Mouse (Mus musculus) heart, postnatal 36 days (tissue): ENCODE measurements around the gene Rnf10. TPM values are rescaled to one million over a fixed set of nuclear protein-coding genes. Genes with fewer than 3 reads are reported as not detected.
"Not testable (repeated sequence)": the region's sequence is repeated elsewhere in the genome, so short reads cannot be mapped to it uniquely, and the experiment has no call there.

ENCODE experiments used
- DNase-seq, 2 experiments: peaks; one replicate each; pipeline ENCODE4 v3.0.0; 2021 to 2022
- intact Hi-C: fragments of 180-260 bp; cut with DNase I; formaldehyde crosslinking; loops from one replicate; pipeline ENCODE4 v1.15.1; 2025
- total RNA-seq, 2 experiments: library from RNA; stranded (reverse); gene quantifications; 2 replicates each; pipeline ENCODE4 v1.2.3; 2021

The Rnf10 gene
- 100 to 1,000 TPM; 378 to 424 TPM for total RNA-seq

DNA sequence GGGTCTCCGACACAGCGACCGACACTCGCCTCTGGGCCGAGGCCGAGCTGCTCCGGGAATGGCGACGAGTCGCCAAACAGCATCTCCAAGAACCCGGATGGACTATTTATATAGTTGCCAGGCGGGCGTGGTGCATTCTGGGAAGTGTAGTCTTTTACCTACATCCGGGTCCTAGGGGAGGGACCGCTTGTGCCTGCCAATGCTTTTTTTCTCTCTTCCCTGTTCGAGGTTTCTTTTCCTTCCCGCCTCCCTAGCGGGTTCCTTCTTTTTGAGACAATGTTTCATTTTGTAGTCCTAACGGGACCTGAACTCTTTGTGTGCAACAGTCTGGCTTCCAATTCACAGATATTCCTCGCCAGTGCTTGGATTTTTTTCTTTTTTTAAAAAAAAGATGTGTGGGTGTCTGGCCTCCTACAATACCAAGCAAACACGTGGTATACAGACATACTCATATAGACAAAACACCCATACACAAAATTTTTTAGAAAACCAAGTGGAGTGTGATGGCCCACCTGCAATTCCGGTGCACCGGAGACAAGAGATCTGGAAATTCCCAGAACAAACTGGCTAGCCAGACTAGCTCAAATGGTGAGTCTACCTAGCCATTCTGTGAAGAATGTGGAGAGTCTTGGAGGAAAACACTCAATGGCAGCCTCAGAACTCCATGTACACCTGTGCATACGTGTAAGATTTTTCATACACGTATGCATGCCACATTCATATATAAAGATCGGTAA, at the start of gene Rnf10:
Rnf10 (minus strand) TSS at position 87 of the 737 bp plus-strand sequence.
- intact Hi-C loops: loop anchor here (2.0 kb wide), 1 partner anchor 68 kb away; the partner anchor contains the start of genes Gatc and Triap1

DNA sequence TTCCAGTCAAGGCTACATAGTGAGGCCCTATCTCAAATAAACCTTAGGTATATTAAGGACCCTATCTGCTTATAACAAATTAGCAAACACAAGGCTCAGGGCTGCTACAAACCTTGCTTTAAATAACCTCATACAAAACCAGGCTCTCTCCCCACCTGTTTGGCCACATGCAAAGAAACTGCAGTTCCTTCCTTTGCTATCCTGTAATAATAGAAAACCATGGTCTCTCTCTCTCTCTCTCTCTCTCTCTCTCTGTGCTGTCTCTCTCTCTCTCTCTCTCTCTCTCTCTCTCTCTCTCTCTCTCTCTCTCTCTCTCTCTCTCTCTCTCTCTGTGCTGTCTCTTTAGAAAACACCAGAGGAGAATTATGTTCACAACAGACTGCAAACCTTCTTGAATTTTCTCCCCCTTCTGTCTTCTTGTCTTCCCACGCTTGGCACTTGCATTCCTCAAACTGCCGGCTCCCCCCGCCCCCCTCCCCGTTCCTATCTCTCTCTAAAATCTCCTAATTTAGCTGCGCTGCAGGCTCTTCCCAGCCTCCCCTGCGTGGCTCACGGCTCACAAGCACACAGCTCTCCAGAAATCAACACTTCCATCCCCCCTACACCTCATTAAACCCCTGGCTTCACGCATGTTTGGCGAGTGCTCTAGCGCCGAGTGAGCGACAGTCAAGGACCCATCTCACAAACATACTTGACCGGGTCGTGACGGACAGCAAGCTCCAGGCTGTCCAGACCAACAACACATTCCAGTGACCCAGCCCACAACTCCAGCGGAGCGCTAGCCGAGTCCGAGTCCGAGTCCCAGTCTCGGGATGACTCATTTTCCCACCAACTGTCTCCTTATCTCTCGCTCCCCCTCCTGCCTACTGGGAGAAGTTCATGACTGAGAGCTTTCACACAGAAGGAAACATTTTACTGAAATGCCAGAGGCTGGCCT, 46.6 kb upstream of the Rnf10 start:
- peak; percentile 66 to 75 for DNase-seq
- intact Hi-C loops: loop anchor here (2.0 kb wide), 1 partner anchor 18 kb away; the partner anchor contains the start of gene Dynll1

More for the DNA sequence above, at the start of gene Rnf10:
- DNase-seq: peak; percentile 99 to 100

DNA sequence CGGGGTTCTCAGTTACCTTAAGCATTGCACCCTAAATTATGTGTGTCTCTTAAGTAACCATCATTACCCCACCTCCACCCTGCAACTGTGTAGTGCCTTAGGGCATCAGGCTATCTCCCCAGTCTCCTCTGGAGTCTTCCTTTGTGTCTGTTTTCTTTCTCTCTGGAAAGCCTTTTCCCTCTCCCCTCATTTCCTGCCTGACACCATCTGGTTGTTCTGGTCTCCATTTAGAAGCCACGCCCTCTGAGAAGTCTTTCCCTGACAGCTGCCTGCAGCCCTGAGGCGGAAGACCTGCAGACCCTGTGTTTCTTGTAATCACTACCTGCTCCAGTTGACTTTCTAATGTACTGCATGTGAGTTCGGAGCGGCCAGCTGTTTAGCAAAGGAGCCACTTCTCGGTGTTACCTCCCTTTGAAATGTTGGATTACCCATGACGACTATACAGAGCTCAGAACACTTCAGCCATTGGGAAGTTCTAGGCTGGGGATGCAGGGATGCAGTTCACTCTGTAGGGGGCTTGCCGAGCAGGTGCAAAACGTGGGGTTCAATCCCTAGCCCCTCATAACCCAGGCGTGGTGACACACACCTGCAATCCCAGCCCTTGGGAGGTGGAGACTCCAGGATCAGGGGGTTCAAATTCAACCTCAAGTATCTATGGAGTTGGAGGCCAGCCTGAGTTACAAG, 45.1 kb upstream of the Rnf10 start:
- intact Hi-C loops: loop anchor here (2.0 kb wide), 1 partner anchor 17 kb away; the partner anchor contains the start of gene Dynll1
- DNase-seq: no peak

DNA sequence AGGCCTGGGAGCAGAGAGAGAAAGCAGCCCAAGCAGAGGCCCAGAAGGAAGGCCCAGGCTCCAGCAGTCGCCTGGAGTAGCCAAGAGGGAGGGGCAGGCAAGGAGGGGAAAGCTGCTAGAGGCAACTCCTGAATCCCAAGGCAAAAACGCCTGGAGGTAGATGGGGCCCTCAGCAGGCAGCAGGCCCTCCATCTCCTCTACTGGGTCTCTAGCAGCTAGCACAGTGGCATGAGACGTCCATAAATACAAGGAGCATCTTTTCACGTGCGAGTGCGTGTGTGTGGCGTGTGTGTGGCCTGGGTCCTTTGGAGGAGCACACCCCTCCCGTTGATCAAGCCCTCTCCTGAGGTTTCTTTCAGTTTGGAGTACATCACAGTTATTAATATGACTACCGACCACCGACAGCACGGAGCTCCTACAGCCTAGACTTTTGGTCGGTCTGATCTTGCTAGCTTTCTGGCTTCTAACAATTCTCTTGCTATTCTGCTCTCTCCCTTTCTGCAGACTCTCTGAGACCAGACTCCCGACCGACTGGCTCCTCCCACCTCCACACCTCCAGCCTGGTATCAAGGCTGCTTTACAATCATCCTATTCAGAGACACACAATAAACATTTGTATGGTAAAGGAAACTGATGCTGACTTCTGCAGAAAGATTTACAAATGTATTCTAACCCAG, 44.4 kb upstream of the Rnf10 start:
- intact Hi-C loops: no loop called here
- no peak for DNase-seq

DNA sequence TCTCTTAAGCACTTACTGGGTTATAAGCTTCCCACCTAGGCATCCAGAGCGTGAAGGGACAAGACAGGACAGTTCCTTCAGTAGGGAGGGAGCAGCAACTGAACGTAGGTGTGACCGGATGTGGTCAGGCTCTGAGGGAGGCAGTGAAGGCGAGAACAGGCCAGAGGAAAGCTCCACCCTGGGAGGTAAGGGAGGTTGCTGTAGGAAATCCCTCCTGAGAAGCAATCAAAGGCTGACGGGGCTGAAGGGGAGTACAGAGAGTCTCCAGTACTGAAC, 40.9 kb upstream of the Rnf10 start:
- intact Hi-C loops: no loop called here
- DNase-seq: no peak

DNA sequence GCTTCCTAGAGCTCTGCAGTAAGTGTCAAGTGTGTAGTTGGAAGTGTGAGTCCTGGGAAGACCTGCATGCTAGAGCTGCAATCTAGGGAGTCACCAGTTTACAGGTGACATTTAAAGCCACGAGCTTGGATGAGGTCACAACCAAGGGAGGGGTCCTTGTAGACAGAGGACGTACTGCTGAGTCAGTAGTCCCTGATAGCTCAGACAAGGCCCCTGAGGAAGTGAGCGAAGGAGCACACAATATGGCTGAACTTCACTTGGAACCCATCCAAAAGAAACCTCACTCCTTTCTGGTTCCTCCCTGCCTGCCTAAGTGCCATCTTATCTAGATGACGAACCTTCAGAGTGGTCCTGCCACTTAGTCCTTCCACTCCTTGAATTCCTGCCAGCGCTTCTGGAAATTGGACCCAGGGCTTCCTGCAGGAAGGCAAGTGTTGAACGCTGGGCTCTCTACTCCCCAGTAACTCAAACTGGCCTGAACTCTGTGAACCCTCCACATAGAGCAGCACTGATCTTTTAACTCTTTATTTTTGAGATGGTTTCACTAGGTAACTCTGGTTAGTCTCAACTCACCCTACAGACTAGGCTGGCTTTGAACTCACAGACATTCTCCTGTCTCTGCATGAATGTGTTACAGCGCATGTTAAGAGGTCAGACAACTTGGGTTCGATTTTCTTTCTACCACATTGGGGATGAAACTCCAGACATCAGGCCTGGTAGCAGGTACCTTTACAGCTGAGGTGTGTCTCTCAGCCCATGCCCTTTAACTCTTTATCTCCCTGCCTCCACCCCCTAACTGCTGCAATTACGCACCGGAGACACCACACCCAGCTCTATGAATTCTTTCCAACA, 40.3 kb upstream of the Rnf10 start:
- intact Hi-C loops: no loop called here
- no peak for DNase-seq

DNA sequence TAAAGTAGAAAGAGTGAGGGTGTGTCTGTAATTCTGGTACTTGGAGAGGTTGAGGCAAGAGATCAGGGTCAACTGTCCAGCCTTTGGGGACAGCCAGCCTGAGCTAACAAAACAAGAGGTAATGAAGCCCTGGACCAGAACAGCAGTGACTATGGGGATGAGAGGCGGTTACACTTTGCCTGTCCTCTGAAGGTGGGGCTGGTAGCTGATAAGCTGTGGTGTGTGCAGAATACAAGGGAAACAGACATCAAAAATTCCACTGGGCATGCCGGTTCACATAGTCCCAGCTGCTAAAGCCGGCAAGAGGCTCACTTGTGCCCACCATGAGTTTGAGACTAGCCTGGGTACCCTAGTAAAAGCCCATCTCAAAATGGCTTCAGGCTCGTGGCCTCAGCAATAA, 39.7 kb upstream of the Rnf10 start:
- no peak for DNase-seq
- intact Hi-C loops: no loop called here

DNA sequence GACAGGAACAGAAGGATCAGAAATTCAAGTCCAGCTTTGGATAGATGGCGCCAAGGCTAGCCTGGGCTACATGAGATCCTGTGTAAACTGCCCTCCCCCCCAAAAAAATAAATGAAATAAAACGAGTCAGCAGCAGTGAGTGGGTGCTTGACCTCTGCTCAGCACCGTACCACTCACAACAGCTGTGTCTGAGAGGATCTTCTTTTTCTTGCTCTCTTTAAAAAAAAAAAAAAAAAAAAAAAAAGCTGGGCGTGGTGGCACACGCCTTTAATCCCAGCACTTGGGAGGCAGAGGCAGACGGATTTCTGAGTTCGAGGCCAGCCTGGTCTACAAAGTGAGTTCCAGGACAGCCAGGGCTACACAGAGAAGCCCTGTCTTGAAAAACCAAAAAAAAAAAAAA, 29.5 kb upstream of the Rnf10 start:
- not testable (repeated sequence) for DNase-seq
- intact Hi-C loops: loop anchor here (2.0 kb wide), 1 partner anchor 23 kb away; no protein-coding TSS in a partner anchor

DNA sequence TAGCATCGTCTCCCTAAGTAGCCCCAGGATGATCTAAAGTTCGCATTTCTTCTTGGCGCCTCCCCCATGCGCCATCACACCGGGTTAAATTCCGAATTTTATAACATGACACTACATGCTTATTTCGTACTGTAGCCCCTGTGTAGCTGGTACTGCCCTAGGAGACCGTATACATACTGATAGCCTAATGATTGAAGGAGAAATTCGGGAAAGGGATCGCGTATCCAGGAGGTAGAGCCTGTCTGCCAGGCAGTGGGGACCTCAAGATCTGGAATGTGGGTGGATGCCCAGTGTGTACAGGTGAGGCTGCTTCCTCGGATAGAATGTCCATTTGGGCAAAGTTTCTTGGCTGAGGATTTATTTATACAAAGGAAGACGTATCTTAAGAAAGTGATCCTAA, 28.9 kb upstream of the Rnf10 start:
- DNase-seq: no peak
- intact Hi-C loops: loop anchor here (2.0 kb wide), 4 partner anchors 17 to 39 kb away; partner anchors contain the start of genes Gatc and Triap1

DNA sequence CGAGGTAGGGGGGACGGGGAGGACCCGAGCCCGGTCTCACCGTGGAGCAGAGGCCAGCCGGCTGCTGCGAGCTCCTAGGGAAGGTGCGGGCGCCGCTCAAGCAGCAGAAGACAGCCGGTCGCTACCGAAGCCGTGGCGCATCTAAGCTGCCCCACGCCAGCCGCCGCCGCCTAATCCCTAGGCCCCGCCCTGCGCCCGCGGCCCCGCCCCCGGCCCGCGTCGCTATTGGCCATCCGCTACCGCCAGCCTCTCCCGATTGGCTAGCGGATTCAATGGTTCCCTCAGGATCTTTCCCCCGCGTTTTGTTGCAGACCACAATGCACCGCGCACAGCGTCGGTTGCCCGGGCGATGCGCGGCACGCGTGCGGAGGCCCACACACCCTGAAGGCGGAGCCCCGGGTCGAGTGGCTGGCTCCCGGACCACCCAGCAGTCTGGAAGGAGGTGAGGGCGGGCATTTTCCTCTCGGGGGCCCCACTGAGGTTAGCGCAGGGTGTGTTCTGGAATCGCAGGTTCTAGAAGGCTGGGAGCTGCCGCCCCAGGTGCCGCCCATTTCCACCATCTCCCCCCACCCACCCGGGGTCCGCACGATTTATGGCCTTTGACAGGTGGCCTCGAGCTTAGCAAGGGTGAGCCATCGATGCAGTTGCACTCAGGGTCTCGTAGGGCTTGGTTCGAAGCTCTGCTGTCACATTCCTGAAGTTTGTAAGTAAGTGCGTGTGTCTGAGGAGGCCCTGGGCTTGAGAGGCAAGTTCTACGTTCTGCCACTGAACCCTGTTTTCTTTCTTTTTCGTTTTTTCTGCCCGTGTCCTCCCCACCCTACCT, 28.3 kb upstream of the Rnf10 start, which contains the start of gene Dynll1:
Dynll1 (minus strand) TSS at position 208 of the 823 bp plus-strand sequence.
- intact Hi-C loops: loop anchor here (2.0 kb wide), 3 partner anchors 18 to 40 kb away; partner anchors contain the start of genes Gatc and Triap1
- peak; percentile 100 for DNase-seq

DNA sequence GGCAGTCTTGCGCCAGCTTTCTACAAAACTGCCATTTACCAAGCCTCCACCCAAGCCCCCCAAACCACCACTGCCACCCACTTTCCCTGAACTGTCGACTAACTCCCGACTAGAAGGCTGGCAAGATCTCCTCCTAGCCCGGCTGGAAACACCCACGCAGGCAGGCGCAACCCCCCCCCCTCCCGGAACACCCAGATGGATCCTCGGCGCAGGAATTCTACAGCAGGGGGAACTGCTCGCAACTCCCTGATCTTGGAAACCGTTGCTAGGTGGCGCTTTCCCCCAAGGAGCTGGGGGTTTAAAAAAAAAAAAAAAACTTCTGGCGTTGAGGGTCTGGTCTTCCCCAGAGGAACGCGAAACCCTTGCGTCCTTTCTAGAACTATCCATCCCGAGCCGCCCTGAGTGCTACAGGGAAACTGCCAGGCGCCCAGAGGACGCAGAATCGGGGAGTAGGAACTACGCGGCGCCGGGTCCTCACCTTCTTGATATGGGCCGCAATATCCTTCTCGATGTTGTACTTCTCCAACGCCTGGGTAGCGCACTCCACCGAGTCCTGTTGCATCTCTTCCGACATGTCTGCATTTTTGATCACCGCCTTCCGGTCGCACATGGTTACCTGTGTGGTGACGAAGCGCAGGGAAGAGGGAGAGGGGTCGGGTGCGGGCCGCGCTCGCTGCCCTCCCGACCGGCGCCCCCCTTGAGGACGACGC, 27.5 kb upstream of the Rnf10 start:
- peak; percentile 58 to 74 for DNase-seq
- intact Hi-C loops: loop anchor here (2.0 kb wide), 3 partner anchors 19 to 41 kb away; partner anchors contain the start of genes Gatc and Triap1

DNA sequence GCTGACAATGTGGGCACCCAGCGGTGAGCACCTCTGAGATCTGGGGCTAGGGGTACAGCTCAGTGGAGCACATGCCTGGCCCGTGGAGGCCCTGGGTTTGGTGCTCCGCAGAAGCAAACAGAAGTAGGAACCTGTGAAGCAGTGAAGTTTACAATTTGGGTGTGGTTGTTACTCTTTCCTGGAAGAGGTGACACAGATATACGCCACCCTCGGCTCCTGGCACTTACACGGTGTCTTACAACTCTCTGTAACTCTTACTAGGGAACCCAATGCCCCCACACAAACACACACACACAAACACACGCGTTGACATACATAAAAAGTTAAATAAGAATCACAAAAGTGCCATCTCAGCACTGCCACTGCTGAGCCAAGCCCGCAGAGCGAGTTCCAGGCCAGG, 23.6 kb upstream of the Rnf10 start:
- DNase-seq: no peak
- intact Hi-C loops: no loop called here

DNA sequence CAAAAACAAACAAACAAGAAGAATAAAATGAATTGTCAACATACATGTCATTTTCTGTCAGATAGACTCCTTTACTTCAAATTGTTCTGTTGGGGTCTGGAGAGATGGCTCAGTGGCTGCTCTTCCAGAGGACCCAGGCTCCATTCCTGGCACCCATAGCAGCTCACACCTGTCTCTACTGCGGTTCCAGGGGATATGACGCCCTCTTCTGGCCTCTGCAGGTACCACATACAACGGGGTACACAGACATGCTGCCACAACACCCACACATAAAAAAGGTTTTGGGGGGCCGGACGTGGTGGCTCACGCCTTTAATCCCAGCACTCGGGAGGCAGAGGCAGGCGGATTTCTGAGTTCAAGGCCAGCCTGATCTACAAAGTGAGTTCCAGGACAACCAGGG, 21.5 kb upstream of the Rnf10 start:
- no peak for DNase-seq
- intact Hi-C loops: no loop called here

DNA sequence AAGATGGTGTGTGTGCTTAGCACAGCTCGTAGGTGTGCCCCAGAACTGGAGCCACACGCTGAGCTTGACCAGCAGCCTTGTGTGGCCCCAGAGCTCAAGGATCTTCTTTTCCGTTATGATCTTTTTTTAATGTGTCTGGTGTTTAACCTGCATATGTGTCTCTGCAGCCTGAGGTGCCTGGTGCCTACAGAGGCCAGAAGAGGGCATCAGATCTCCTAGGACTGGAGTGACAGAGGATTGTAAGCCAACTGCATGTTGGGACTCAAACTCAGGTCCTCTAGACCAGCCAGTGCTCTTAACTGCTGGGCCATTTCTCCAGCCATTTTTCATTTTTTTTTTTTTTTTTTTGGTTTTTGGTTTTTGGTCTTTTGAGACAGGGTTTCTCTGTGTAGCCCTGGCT, 12.0 kb upstream of the Rnf10 start:
- intact Hi-C loops: no loop called here

DNA sequence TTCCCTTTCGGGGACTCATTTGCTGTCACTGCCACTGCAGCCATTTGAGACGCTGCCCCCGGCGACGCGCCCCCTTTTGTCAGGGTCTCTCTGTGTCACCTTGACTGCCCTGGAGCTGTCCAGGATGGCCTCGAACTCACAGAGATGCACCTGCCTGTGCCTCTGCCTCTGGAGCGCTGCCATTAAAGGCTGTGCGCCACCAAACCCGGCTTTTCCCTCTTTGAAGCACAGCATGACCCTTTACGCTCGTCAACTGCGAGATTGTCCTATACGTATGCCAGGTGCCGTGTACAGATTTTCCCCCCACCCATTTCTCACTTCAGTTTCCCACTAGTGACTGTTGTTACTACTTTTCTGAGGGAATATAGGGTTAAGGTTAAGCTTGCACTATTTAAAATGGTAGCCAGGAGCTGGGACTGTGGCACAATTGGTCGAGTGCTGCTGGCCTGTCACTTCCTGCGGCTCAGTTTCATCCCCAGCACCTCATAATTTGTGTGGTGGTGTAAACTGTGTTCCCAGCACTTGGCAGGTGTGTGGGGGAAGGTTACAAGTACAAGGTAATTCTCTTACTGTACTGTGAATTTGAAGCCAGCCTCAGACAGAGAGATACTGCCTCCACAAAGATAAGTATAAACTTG, 7.5 kb upstream of the Rnf10 start:
- no peak for DNase-seq
- intact Hi-C loops: loop anchor here (2.0 kb wide), 1 partner anchor 21 kb away; the partner anchor contains the start of gene Dynll1

More for the DNA sequence above, 12.0 kb upstream of the Rnf10 start:
- DNase-seq: no peak

DNA sequence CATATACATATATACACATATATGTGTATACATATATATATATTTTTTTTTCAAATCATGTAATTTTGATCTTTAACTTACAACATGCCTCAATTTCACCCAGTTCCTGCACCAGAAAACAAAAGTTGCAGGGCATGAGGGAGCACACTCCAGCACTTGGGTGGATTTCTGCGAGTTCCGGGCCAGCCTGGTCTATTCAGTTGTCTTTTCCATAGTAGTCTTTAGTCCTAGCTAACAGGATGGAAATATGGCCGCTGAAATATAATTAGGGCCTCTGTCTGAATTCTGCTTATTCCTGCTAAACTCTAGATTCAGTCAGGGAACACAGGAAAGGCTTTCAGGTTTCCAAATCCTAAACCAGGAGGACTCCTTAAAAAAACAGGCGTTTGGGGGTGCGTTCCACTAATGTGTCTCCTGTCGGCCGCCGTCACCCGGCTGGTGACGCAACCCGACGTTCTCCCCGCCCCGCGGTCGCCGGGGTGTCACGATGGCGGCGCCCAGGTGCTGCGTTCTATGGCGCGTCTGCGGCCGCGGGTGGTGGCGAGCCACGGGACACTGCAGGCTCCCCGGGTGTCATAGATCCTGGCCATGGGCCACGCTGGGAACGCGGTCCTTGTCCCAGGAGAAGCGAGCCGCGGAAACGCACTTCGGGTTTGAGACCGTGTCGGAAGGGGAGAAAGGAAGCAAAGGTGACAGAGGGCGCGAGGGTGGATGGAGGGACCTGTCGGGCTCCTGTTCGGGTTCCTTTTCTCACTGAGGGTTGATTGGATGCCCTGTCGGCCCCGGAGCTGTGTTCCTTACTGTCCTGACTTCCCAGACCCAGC, 6.7 kb upstream of the Rnf10 start, which contains the start of gene Coq5:
Coq5 (plus strand) TSS at position 441 of the 824 bp plus-strand sequence.
- peak; percentile 90 to 92 for DNase-seq
- intact Hi-C loops: loop anchor here (2.0 to 5.0 kb wide), 3 partner anchors 21 to 92 kb away; partner anchors contain the start of genes Dynll1 and Srsf9
